Mouse (Mus musculus): ENCODE measurements around the gene Selenom. TPM values are rescaled to one million over a fixed set of nuclear protein-coding genes. Genes with fewer than 3 reads are reported as not detected.

Selenom gene
- polyA plus RNA-seq, 1 experiment from 2014 or later = 151 TPM

- no peak overlapping the region for H3K27ac ChIP-seq (replicated peaks in 1 of 2; ENCODE audit: control insufficient read depth in 1 of 2, insufficient read depth in 1 of 2, low read depth in 2 of 2, low read length in 2 of 2)
- 81% methylated on average over 18 of the region's 18 CpGs for WGBS
- no peak overlapping the region for H3K4me2 ChIP-seq (ENCODE audit: low read length)
- H3K4me3 ChIP-seq (ENCODE audit: control insufficient read depth in 1 of 2, insufficient read depth in 1 of 2, low read depth in 1 of 2, low read length in 2 of 2) = no peak overlapping the region
- H3K36me3 ChIP-seq (ENCODE audit: control insufficient read depth, insufficient read depth, low read length) = peaks cover 18% of the 10 kb centered on the region
- peaks cover 8 to 14% of the 10 kb centered on the region in 2 experiments for H3K4me1 ChIP-seq (ENCODE audit: control insufficient read depth in 2 of 2, insufficient read depth in 2 of 2, low read length in 2 of 2)
- no peaks in the 10 kb centered on the region for H3K27me3 ChIP-seq (ENCODE audit: control insufficient read depth, insufficient read depth, low read length)
- no peak overlapping the region for H3K9ac ChIP-seq (ENCODE audit: low read length)
- no peaks in the 10 kb centered on the region for H3K9me3 ChIP-seq (ENCODE audit: control insufficient read depth, low read length)
- ATAC-seq (ENCODE audit: insufficient number of reproducible peaks, insufficient read depth, low FRiP score, low read depth) = no peak
These were observed 11.9 kb upstream of the Selenom start for GRCm38 (mm10) chr11:3502459-3503072.

- H3K9me3 ChIP-seq (ENCODE audit: control insufficient read depth, low read length) = no peaks in the 10 kb centered on the region
- peak overlapping the region; percentile 76 for H3K9ac ChIP-seq (ENCODE audit: low read length)
- peak overlapping the region; percentile 46 to 55 for H3K4me3 ChIP-seq (ENCODE audit: control insufficient read depth in 1 of 2, insufficient read depth in 1 of 2, low read depth in 1 of 2, low read length in 2 of 2)
- H3K4me2 ChIP-seq (ENCODE audit: low read length) = peak overlapping the region; percentile 65
- peak overlapping the region; percentile 55 to 59; a peak in 3 of 4 replicates for H3K27ac ChIP-seq (replicated peaks in 1 of 2; ENCODE audit: control insufficient read depth in 1 of 2, insufficient read depth in 1 of 2, low read depth in 2 of 2, low read length in 2 of 2)
- H3K4me1 ChIP-seq (ENCODE audit: control insufficient read depth in 2 of 2, insufficient read depth in 2 of 2, low read length in 2 of 2) = peaks cover 18 to 28% of the 10 kb centered on the region in 2 experiments
- ATAC-seq (ENCODE audit: insufficient number of reproducible peaks, insufficient read depth, low FRiP score, low read depth) = no peak
- peaks cover 13% of the 10 kb centered on the region for H3K36me3 ChIP-seq (ENCODE audit: control insufficient read depth, insufficient read depth, low read length)
- no peaks in the 10 kb centered on the region for H3K27me3 ChIP-seq (ENCODE audit: control insufficient read depth, insufficient read depth, low read length)
- WGBS = 68% methylated on average over 11 of the region's 11 CpGs
These were observed 10.5 kb upstream of the Selenom start for GRCm38 (mm10) chr11:3503755-3504693.

GRCm38 (mm10) chr11:3508226-3508625, 6.3 kb upstream of the Selenom start:
- H3K9ac ChIP-seq (ENCODE audit: low read length) = peak overlapping the region; percentile 3; the same call in 1 of the 2 replicates
- no peaks in the 10 kb centered on the region for H3K9me3 ChIP-seq (ENCODE audit: control insufficient read depth, low read length)
- no peak for ATAC-seq (ENCODE audit: insufficient number of reproducible peaks, insufficient read depth, low FRiP score, low read depth)
- no peaks in the 10 kb centered on the region for H3K27me3 ChIP-seq (ENCODE audit: control insufficient read depth, insufficient read depth, low read length)
- H3K4me3 ChIP-seq (ENCODE audit: control insufficient read depth in 1 of 2, insufficient read depth in 1 of 2, low read depth in 1 of 2, low read length in 2 of 2) = no peak overlapping the region
- 0 out of 2 replicates have a peak overlapping the region, but pooled peaks have one; percentile 18 for H3K4me2 ChIP-seq (ENCODE audit: low read length)
- H3K27ac ChIP-seq (replicated peaks in 1 of 2; ENCODE audit: control insufficient read depth in 1 of 2, insufficient read depth in 1 of 2, low read depth in 2 of 2, low read length in 2 of 2) = peak overlapping the region; percentile 47 to 92
- H3K4me1 ChIP-seq (ENCODE audit: control insufficient read depth in 2 of 2, insufficient read depth in 2 of 2, low read length in 2 of 2) = peaks cover 20 to 34% of the 10 kb centered on the region in 2 experiments
- H3K36me3 ChIP-seq (ENCODE audit: control insufficient read depth, insufficient read depth, low read length) = no peaks in the 10 kb centered on the region
- WGBS = 9% methylated on average over 7 of the region's 7 CpGs

GRCm38 (mm10) chr11:3509181-3510085, 5.1 kb upstream of the Selenom start:
- peak; percentile 72 for ATAC-seq (ENCODE audit: insufficient number of reproducible peaks, insufficient read depth, low FRiP score, low read depth)
- H3K9ac ChIP-seq (ENCODE audit: low read length) = peak overlapping the region; percentile 55
- peak overlapping the region; percentile 44 for H3K4me2 ChIP-seq (ENCODE audit: low read length)

GRCm38 (mm10) chr11:3510321-3510720, 4.2 kb upstream of the Selenom start:
- Histone ChIP-seq H3K9me3 (ENCODE audit: control insufficient read depth, low read length) (no peaks in the 10 kb centered on the region), H3K27me3 (ENCODE audit: control insufficient read depth, insufficient read depth, low read length) (no peaks in the 10 kb centered on the region), H3K9ac (ENCODE audit: low read length) (no peak overlapping the region), H3K4me2 (ENCODE audit: low read length) (no peak overlapping the region), H3K27ac (replicated peaks in 1 of 2; ENCODE audit: control insufficient read depth in 1 of 2, insufficient read depth in 1 of 2, low read depth in 2 of 2, low read length in 2 of 2) (peak overlapping the region in 1 of 2 experiments; percentile 92; a peak in 2 of 4 replicates), H3K4me1 (ENCODE audit: control insufficient read depth in 2 of 2, insufficient read depth in 2 of 2, low read length in 2 of 2) (peaks cover 14 to 32% of the 10 kb centered on the region in 2 experiments), H3K36me3 (ENCODE audit: control insufficient read depth, insufficient read depth, low read length) (no peaks in the 10 kb centered on the region), H3K4me3 (ENCODE audit: control insufficient read depth in 1 of 2, insufficient read depth in 1 of 2, low read depth in 1 of 2, low read length in 2 of 2) (no peak overlapping the region)
- ATAC-seq (ENCODE audit: insufficient number of reproducible peaks, insufficient read depth, low FRiP score, low read depth) = no peak
- 85% methylated on average over 2 of the region's 2 CpGs for WGBS

More at GRCm38 (mm10) chr11:3509181-3510085, 5.1 kb upstream of the Selenom start:
- Histone ChIP-seq H3K4me3 (ENCODE audit: control insufficient read depth in 1 of 2, insufficient read depth in 1 of 2, low read depth in 1 of 2, low read length in 2 of 2) (no peak overlapping the region), H3K27ac (replicated peaks in 1 of 2; ENCODE audit: control insufficient read depth in 1 of 2, insufficient read depth in 1 of 2, low read depth in 2 of 2, low read length in 2 of 2) (peak overlapping the region; percentile 92), H3K27me3 (ENCODE audit: control insufficient read depth, insufficient read depth, low read length) (no peaks in the 10 kb centered on the region), H3K36me3 (ENCODE audit: control insufficient read depth, insufficient read depth, low read length) (no peaks in the 10 kb centered on the region), H3K9me3 (ENCODE audit: control insufficient read depth, low read length) (no peaks in the 10 kb centered on the region), H3K4me1 (ENCODE audit: control insufficient read depth in 2 of 2, insufficient read depth in 2 of 2, low read length in 2 of 2) (peaks cover 20 to 35% of the 10 kb centered on the region in 2 experiments)
- WGBS = 45% methylated on average over 8 of the region's 8 CpGs

GRCm38 (mm10) chr11:3513291-3513690, 1.2 kb upstream of the Selenom start:
- no peaks in the 10 kb centered on the region for H3K36me3 ChIP-seq (ENCODE audit: control insufficient read depth, insufficient read depth, low read length)
- H3K4me1 ChIP-seq (ENCODE audit: control insufficient read depth in 2 of 2, insufficient read depth in 2 of 2, low read length in 2 of 2) = peaks cover 22 to 52% of the 10 kb centered on the region in 2 experiments
- 83% methylated on average over 6 of the region's 6 CpGs for WGBS

GRCm38 (mm10) chr11:3515216-3515615, 732 bp downstream of the Selenom start:
- ATAC-seq (ENCODE audit: insufficient number of reproducible peaks, insufficient read depth, low FRiP score, low read depth) = no peak
- H3K27ac ChIP-seq (replicated peaks in 1 of 2; ENCODE audit: control insufficient read depth in 1 of 2, insufficient read depth in 1 of 2, low read depth in 2 of 2, low read length in 2 of 2) = peak overlapping the region; percentile 60 to 69; a peak in 3 of 4 replicates
- 10% methylated on average over 4 of the region's 4 CpGs for WGBS

More at GRCm38 (mm10) chr11:3513291-3513690, 1.2 kb upstream of the Selenom start:
- Histone ChIP-seq H3K27me3 (ENCODE audit: control insufficient read depth, insufficient read depth, low read length) (no peaks in the 10 kb centered on the region), H3K4me2 (ENCODE audit: low read length) (no peak overlapping the region), H3K9ac (ENCODE audit: low read length) (no peak overlapping the region), H3K27ac (replicated peaks in 1 of 2; ENCODE audit: control insufficient read depth in 1 of 2, insufficient read depth in 1 of 2, low read depth in 2 of 2, low read length in 2 of 2) (no peak overlapping the region), H3K9me3 (ENCODE audit: control insufficient read depth, low read length) (no peaks in the 10 kb centered on the region), H3K4me3 (ENCODE audit: control insufficient read depth in 1 of 2, insufficient read depth in 1 of 2, low read depth in 1 of 2, low read length in 2 of 2) (no peak overlapping the region)
- ATAC-seq (ENCODE audit: insufficient number of reproducible peaks, insufficient read depth, low FRiP score, low read depth) = no peak

More at GRCm38 (mm10) chr11:3515216-3515615, 732 bp downstream of the Selenom start:
- Histone ChIP-seq H3K4me1 (ENCODE audit: control insufficient read depth in 2 of 2, insufficient read depth in 2 of 2, low read length in 2 of 2) (peaks cover 14 to 39% of the 10 kb centered on the region in 2 experiments), H3K9ac (ENCODE audit: low read length) (peak overlapping the region; percentile 78), H3K27me3 (ENCODE audit: control insufficient read depth, insufficient read depth, low read length) (no peaks in the 10 kb centered on the region), H3K4me3 (ENCODE audit: control insufficient read depth in 1 of 2, insufficient read depth in 1 of 2, low read depth in 1 of 2, low read length in 2 of 2) (peak overlapping the region; percentile 47 to 70), H3K4me2 (ENCODE audit: low read length) (peak overlapping the region; percentile 84), H3K9me3 (ENCODE audit: control insufficient read depth, low read length) (no peaks in the 10 kb centered on the region), H3K36me3 (ENCODE audit: control insufficient read depth, insufficient read depth, low read length) (peaks cover 14% of the 10 kb centered on the region)

Measured in heart, embryonic 14.5 days (tissue).